Mouse (Mus musculus) retina, postnatal 1 day (tissue): Measurements from ENCODE around the gene Sarm1.

ENCODE experiments used
- DNase-seq: peaks from one replicate; pipeline ENCODE4 v3.0.0-alpha.2; 2012

Sarm1 gene

GRCm38 (mm10) chr11:78512025-78512957, 14.7 kb upstream of the Sarm1 start, which contains the start of the genes Tmem199 and Poldip2:
TSS of gene Tmem199 (minus strand) at chr11:78512172.
TSS of gene Poldip2 (plus strand) at chr11:78512193.
- DNase-seq = peak; percentile 97

GRCm38 (mm10) chr11:78509148-78509547, 11.6 kb upstream of the Sarm1 start:
- DNase-seq = peak; percentile 43

- DNase-seq = no peak
These were observed 7.9 kb upstream of the Sarm1 start for GRCm38 (mm10) chr11:78505430-78505829.

DNA sequence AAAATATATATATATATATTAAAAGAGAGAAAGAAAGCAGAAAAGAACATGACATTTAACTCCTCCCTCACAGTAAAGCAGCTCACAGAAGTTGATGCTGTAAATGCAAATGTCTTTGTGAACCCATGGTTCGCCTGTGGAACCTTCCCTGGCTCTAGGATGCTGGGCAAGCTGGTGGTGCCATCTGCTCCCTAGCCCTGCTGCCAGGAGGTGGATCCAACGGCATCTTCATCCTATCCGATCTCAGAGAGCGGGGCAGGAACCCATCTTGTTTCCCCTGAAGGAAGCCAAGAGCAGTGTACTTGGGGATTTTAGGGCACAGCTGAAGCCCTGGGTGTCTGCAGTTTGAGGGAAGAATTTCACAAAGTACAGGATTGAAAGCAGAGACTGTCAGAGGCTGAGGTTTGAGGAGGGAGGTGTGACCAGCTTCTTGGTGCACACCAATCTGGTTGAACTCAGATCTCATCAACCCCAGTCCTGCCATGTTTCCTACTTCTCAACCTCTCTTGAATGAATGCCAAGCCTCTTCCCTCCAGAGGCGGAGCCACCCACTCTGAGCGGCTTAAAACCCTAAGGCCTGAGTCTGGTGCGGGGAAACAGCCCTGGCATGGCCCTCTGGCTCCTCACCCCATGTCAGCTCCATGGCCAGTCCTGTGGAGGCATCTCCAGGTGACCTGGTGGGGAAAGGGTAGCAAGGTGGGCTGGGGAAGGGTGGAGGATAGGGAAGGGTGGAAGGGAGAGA, 5.5 kb upstream of the Sarm1 start, which contains the start of gene Sebox:
Gene Sebox, plus strand, starts transcription at position 539 of the 742 bp plus-strand sequence.
- DNase-seq = peak; percentile 18

DNA sequence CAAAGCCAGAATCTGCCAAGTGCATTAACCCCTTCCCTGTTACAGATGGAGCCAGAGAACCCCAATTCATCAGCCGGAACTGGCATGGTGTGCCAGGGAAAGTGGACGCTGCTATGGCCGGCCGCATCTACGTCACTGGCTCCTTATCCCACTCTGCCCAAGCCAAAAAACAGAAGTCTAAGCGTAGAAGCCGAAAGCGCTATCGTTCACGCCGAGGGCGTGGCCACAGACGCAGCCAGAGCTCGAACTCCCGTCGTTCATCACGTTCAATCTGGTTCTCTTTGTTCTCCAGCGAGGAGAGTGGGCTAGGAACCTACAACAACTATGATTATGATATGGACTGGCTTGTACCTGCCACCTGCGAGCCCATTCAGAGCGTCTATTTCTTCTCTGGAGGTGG, 4.0 kb upstream of the Sarm1 start:
- no peak for DNase-seq

DNA sequence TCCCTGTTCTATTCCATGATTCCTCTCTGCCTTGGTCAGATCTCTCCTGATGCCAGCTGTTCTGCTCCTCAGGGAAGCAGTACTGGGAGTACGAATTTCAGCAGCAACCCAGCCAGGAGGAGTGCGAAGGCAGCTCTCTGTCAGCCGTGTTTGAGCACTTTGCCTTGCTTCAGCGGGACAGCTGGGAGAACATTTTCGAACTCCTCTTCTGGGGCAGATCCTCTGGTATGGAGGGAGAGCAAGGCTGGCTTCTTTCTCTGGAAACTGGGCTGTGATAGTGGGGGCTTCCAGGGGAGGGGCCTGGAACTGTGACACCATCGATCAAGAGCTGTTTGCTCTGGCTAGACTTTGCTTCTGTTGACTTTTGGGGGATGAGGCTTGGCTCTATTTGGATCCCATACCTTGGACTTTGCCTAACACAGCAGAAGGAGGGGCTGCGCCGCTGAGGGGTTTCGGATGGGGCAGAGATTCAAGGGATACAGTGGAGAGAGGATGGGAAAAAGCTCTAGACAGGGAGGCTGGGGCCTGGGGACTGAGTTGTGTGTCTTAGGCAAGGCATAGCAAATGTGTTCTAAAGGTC, 3.2 kb upstream of the Sarm1 start:
- DNase-seq = no peak

DNA sequence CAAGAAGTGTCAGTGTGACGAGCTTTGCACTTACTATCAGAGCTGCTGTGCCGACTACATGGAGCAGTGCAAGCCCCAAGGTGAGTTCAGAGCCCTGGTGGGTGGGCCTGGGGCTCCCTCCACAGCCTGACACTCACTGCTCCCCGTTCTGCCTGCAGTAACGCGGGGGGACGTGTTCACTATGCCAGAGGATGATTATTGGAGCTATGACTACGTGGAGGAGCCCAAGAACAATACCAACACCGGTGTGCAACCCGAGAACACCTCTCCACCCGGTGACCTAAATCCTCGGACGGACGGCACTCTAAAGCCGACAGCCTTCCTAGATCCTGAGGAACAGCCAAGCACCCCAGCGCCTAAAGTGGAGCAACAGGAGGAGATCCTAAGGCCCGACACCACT, 2.0 kb upstream of the Sarm1 start:
- DNase-seq = no peak

- DNase-seq = no peak
These were observed 1.4 kb upstream of the Sarm1 start, which contains the start of gene Vtn for GRCm38 (mm10) chr11:78499004-78499403. TSS of gene Vtn (plus strand) at chr11:78499091.

DNA sequence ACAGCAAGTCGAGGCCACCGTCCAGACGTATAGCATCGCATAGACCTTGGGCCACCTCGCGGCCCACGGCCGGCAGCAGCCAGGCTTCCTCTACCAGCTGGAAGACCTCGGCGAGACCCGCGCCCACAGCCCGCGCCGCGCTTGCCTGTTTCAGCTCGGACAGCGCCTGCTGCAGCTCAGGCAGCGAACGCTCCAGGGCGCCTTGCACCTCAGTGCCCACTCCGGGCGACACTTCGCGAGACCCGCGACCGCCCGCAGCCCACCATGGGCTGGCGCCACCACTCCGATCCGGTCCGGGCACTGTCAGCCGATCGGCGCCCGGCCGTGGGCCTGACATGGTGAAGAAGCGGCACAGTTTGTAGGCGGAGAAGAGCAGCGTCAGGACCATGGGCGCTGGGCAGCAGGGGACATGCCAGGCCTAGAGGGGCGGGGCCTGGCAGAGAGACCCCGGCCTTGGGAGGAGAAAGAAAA, 448 bp downstream of the Sarm1 start:
- DNase-seq = no peak

DNA sequence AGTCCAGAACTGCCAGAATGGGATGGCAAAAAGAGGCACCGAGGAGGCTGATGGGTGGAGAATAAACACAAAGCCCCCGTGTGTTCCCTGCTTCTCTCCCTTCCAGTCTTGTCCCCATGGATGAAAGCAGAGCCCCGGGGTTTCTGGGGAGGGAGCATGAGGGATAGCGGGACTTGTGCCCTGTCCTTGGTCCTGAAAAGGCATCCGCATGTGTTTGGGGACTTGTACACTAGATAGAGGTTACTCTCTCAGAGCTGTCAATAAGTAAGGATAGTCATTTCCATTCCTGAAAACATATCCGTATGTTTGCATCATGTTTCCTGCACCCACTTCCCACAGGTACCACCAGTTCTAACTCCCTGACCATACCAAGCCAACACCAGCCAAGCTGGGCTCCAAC, 1.6 kb downstream of the Sarm1 start:
- peak; percentile 69 for DNase-seq

DNA sequence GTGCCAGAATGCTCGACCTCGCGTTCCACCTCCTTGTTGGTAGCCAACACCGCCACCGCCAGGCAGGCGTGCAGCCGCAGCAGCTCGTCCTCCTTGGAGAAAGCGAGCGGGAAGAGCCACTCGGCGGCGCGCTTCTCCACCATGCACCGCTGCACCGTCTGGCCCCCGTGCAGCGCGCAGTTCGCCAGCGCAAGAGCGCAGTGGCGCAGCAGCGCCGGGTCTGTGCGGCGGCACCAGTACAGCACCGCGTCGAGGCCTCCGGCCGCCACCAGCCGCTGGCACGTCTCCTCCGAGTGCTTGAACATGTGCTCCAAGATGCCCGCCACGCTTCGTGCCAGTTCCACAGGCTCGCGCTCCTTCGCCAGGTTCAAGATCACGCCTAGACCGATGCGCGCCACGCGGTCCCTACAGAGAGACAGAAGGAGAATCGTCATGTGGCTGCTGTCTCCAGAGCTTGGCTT, 6.7 kb downstream of the Sarm1 start:
- peak; percentile 73 for DNase-seq

GRCm38 (mm10) chr11:78488168-78488567, 9.4 kb downstream of the Sarm1 start:
- DNase-seq = peak; percentile 83

- no peak for DNase-seq
These were observed 13.9 kb downstream of the Sarm1 start for GRCm38 (mm10) chr11:78483639-78484038.

DNA sequence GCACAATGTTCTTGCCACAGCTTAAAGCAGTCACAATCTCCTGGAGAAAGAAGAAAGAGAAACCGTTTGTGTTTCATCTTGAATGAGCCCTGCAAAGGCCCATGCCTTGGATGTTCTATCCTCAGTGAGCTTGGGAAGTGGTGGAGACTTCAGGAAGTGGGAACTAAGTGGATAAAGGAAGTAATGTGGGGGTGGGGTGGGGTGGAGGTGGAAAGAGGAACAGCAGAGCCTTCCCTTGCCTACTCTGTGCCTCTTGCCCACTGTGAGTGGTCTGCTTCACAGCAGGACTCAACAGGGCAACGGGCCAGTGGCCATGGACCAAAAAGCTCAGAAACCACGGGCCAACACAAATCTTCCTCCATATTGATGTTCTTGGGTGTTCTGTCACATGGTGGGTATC, 22.3 kb downstream of the Sarm1 start:
- DNase-seq = no peak

DNA sequence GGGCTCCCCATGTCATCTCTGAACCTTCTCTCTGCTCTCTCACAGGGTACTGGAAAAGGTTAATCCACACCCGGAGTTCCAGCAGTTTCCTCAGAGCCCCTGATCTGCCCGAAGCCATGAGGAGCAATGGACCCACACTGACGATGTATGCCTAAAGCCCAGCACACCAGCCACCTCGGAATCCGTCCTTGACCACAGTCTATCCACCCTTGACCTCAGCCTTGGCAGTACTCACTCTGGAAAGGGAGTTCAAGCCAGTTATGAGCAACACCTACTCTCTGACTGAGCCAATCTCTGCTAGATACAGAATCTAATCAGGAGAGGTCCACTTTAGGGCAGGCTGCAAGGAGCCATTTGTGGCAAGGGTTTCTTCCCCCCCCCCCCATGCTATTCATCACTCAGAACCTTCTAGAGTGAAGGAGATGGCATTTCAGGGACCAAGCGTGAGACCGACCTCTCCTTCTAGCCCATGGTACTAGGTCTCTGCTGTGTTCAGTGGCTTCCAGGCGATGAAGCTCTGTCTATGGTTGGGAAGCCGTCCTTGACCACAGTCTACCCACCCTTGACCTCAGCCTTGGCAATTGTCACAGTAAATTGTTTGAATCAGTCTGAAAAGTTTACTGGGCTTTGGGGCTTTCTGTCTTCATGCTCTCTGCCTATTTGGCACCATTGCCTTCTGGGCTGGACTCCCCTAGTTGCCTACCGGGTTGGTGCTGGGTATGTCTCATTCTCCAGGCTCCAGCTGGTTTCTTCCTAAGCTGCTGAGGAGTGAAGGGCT, 26.0 kb downstream of the Sarm1 start:
- no peak for DNase-seq

GRCm38 (mm10) chr11:78467932-78468331, 29.6 kb downstream of the Sarm1 start:
- DNase-seq = no peak

- DNase-seq = no peak
These were observed 30.0 kb downstream of the Sarm1 start for GRCm38 (mm10) chr11:78467515-78467914.

- DNase-seq = no peak
These were observed 31.2 kb downstream of the Sarm1 start for GRCm38 (mm10) chr11:78466242-78466912.

DNA sequence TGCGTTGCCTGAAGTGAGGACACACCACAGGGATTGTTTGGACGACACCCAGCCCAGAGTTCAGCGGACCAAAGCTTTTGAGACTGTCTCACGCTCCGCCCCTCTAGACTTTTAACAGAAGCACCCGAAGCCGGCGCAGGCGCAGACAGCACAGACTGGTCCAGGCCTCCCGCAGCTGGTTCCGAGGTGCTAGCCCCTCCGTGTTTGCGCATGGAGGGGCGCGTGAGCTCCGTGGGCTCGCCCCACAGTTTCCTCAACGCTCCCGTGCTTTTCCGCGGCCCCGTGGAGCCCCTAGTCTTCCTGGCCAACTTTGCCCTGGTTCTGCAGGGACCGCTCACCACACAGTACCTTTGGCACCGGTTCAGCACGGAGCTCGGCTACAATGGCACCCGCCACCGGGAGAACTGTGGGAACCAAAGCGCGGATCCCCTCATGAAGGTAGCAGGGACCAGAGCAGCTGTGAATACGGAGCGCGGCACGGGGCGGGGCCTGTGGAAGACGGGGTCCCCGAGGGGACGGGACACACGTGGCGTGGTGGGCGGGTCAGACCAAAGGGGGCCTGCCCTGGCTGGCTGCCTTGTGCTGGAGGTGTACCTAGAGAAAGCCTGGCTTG, 31.9 kb downstream of the Sarm1 start, which contains the start of gene Slc46a1:
Gene Slc46a1, plus strand, starts transcription at position 130 of the 613 bp plus-strand sequence.
- DNase-seq = peak; percentile 85

DNA sequence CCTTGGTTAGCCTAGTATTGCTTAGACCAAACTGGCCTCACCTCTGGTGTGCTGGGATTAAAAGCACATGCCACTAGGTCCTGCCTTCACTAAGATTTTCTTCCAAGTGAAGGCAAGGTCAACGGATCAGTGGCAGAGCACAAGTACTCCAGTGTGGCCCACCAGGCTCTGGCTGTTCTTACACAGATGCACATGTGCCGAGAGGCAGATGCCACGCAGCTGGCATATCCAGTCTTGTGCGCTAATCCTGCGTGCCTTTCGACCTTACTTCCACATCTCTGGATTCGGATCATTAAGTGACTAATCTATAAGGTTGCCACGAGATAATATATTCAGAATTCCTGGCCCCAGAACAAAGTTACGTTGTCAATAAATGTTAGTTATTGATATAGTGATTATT, 32.4 kb downstream of the Sarm1 start:
- DNase-seq = peak; percentile 57
